Mouse (Mus musculus) lung, adult 2 months (tissue): ENCODE results near the gene Sox18.

Source experiments
- CTCF ChIP-seq: fragments of 200-500 bp; IDR thresholded peaks from 2 replicates; pipeline ENCODE4 v1.5.1; 2011; ENCODE audit warnings: mild to moderate bottlenecking, low read length, control low read depth; ENCODE audit not compliant: insufficient read depth
- POLR2A ChIP-seq: fragments of 200-500 bp; IDR thresholded peaks from 2 replicates; pipeline ENCODE4 v1.6.1; 2011; ENCODE audit warnings: low read depth, mild to moderate bottlenecking, control low read depth, low read length, borderline replicate concordance; ENCODE audit errors: extremely low read depth

GRCm38 (mm10) chr2:181681978-181682377, 10.5 kb upstream of the Sox18 start:
- TF ChIP-seq CTCF: no peak
- no peak for TF ChIP-seq POLR2A
